Mouse (Mus musculus) thymus, adult 18-20 months (tissue): ENCODE measurements around the gene Pspc1.
A peak's percentile ranks its signal among the peaks of the same experiment; 100 is the strongest.
"Not testable (repeated sequence)": the region's sequence is repeated elsewhere in the genome, so short reads cannot be mapped to it uniquely, and the experiment has no call there.

Experiments used
- DNase-seq, 2 experiments: peaks; one replicate each; pipeline ENCODE4 v3.0.0; 2022; ENCODE audit warnings: mixed read lengths in 2 of 2

Pspc1 gene

GRCm38 (mm10) chr14:56778200-56778932, at the start of gene Pspc1:
TSS of gene Pspc1 (minus strand) at chr14:56778316.
- peak; percentile 91 to 93 for DNase-seq

GRCm38 (mm10) chr14:56824562-56824961, 46.4 kb upstream of the Pspc1 start:
- DNase-seq = no peak

- DNase-seq = no peak
These were observed 39.5 kb upstream of the Pspc1 start for GRCm38 (mm10) chr14:56817616-56818015.

- no peak for DNase-seq
These were observed 39.0 kb upstream of the Pspc1 start for GRCm38 (mm10) chr14:56817131-56817530.

- DNase-seq = no peak
These were observed 38.4 kb upstream of the Pspc1 start for GRCm38 (mm10) chr14:56816541-56816940.

- peak; percentile 65 to 80 for DNase-seq
These were observed 34.5 kb upstream of the Pspc1 start for GRCm38 (mm10) chr14:56812520-56813036.

GRCm38 (mm10) chr14:56811701-56812339, 33.7 kb upstream of the Pspc1 start, which contains the start of gene Zmym5:
TSS of gene Zmym5 (minus strand) at chr14:56811716.
- DNase-seq = peak; percentile 70 to 89

- peak; percentile 30 to 43 for DNase-seq
These were observed 32.9 kb upstream of the Pspc1 start for GRCm38 (mm10) chr14:56810781-56811690.

- DNase-seq = peak; percentile 27 to 28
These were observed 15.1 kb upstream of the Pspc1 start for GRCm38 (mm10) chr14:56793243-56793642.

- DNase-seq = no peak
These were observed 6.5 kb upstream of the Pspc1 start for GRCm38 (mm10) chr14:56784575-56784974.

GRCm38 (mm10) chr14:56778933-56779300, 801 bp upstream of the Pspc1 start:
- DNase-seq = no peak

GRCm38 (mm10) chr14:56777360-56778136, 568 bp downstream of the Pspc1 start:
- DNase-seq = peak; percentile 40 to 51

- peak; percentile 26 to 40 for DNase-seq
These were observed 1.4 kb downstream of the Pspc1 start for GRCm38 (mm10) chr14:56776571-56777238.

GRCm38 (mm10) chr14:56775416-56775815, 2.7 kb downstream of the Pspc1 start:
- no peak for DNase-seq

GRCm38 (mm10) chr14:56766438-56766837, 11.7 kb downstream of the Pspc1 start:
- not testable (repeated sequence) for DNase-seq

GRCm38 (mm10) chr14:56765117-56765516, 13.0 kb downstream of the Pspc1 start:
- DNase-seq = not testable (repeated sequence)

GRCm38 (mm10) chr14:56751282-56751681, 26.8 kb downstream of the Pspc1 start:
- no peak for DNase-seq

GRCm38 (mm10) chr14:56740175-56740574, 37.9 kb downstream of the Pspc1 start:
- no peak for DNase-seq

- no peak for DNase-seq
These were observed 51.6 kb downstream of the Pspc1 start for GRCm38 (mm10) chr14:56726493-56726892.

GRCm38 (mm10) chr14:56705687-56706086, 72.4 kb downstream of the Pspc1 start:
- DNase-seq = no peak

- DNase-seq = no peak
These were observed 75.5 kb downstream of the Pspc1 start for GRCm38 (mm10) chr14:56702644-56703043.

GRCm38 (mm10) chr14:56697836-56698235, 80.3 kb downstream of the Pspc1 start:
- DNase-seq = no peak
